Mouse (Mus musculus): Measurements from ENCODE around the gene Sbf1. TPM values are rescaled to one million over a fixed set of nuclear protein-coding genes. Genes with fewer than 3 reads are reported as not detected.

The Sbf1 gene
- polyA plus RNA-seq (2014; fragmentation: Nextera tagmentation; extraction: Ambion mirVana): 51.4 and 52.2 TPM in 2 replicates

GRCm38 (mm10) chr15:89315190-89315731 is at the start of gene Sbf1:
Gene Sbf1 (minus strand): TSS chr15:89315311.
- no peaks in the 10 kb centered on the region for H3K9me3 ChIP-seq (ENCODE audit: control insufficient read depth, low read length)
- 1% methylated on average over 37 of the region's 37 CpGs for WGBS
- DNase-seq (ENCODE audit: low spot score) (peak; percentile 96), ATAC-seq (replicated peaks; ENCODE audit: low FRiP score) (peak; percentile 99)
- H3K9ac ChIP-seq (ENCODE audit: low read depth, low read length): peak within 1 kb of the TSS; percentile 85
- peak within 1 kb of the TSS; percentile 88 for H3K4me2 ChIP-seq
- no peaks in the 10 kb centered on the region for H3K36me3 ChIP-seq (ENCODE audit: control insufficient read depth, insufficient read depth, low read length)
- H3K4me1 ChIP-seq (replicated peaks; ENCODE audit: control insufficient read depth, insufficient read depth, low read length): peaks cover 17% of the 10 kb centered on the region
- H3K4me3 ChIP-seq (ENCODE audit: low read depth, low read length): peak within 1 kb of the TSS; percentile 98
- peak within 1 kb of the TSS; percentile 45 for H3K27ac ChIP-seq (ENCODE audit: low read depth, low read length)
- no peaks in the 10 kb centered on the region for H3K27me3 ChIP-seq (replicated peaks; ENCODE audit: control insufficient read depth, insufficient read depth, low read length)

GRCm38 (mm10) chr15:89363051-89363450 is 47.9 kb upstream of the Sbf1 start:
- Histone ChIP-seq H3K4me2 (no peak overlapping the region), H3K4me3 (ENCODE audit: low read depth, low read length) (no peak overlapping the region), H3K27ac (ENCODE audit: low read depth, low read length) (no peak overlapping the region), H3K9me3 (ENCODE audit: control insufficient read depth, low read length) (no peaks in the 10 kb centered on the region), H3K36me3 (ENCODE audit: control insufficient read depth, insufficient read depth, low read length) (peaks cover 50% of the 10 kb centered on the region), H3K27me3 (replicated peaks; ENCODE audit: control insufficient read depth, insufficient read depth, low read length) (no peaks in the 10 kb centered on the region), H3K4me1 (replicated peaks; ENCODE audit: control insufficient read depth, insufficient read depth, low read length) (peaks cover 6% of the 10 kb centered on the region), H3K9ac (ENCODE audit: low read depth, low read length) (no peak overlapping the region)
- ATAC-seq (replicated peaks; ENCODE audit: low FRiP score): no peak
- DNase-seq (ENCODE audit: low spot score): no peak
- WGBS: 94% methylated on average over 7 of the region's 7 CpGs

- H3K36me3 ChIP-seq (ENCODE audit: control insufficient read depth, insufficient read depth, low read length): peaks cover 25% of the 10 kb centered on the region
- 63% methylated on average over 3 of the region's 3 CpGs for WGBS
- H3K4me1 ChIP-seq (replicated peaks; ENCODE audit: control insufficient read depth, insufficient read depth, low read length): peaks cover 23% of the 10 kb centered on the region
- DNase-seq (ENCODE audit: low spot score) (no peak), ATAC-seq (replicated peaks; ENCODE audit: low FRiP score) (no peak)
- no peaks in the 10 kb centered on the region for H3K27me3 ChIP-seq (replicated peaks; ENCODE audit: control insufficient read depth, insufficient read depth, low read length)
- H3K4me2 ChIP-seq: no peak overlapping the region
- no peak overlapping the region for H3K4me3 ChIP-seq (ENCODE audit: low read depth, low read length)
- no peaks in the 10 kb centered on the region for H3K9me3 ChIP-seq (ENCODE audit: control insufficient read depth, low read length)
- H3K27ac ChIP-seq (ENCODE audit: low read depth, low read length): no peak overlapping the region
- H3K9ac ChIP-seq (ENCODE audit: low read depth, low read length): no peak overlapping the region
Observed at GRCm38 (mm10) chr15:89358784-89359183, 43.7 kb upstream of the Sbf1 start.

- Histone ChIP-seq H3K9me3 (ENCODE audit: control insufficient read depth, low read length) (no peaks in the 10 kb centered on the region), H3K36me3 (ENCODE audit: control insufficient read depth, insufficient read depth, low read length) (peaks cover 34% of the 10 kb centered on the region), H3K9ac (ENCODE audit: low read depth, low read length) (peak overlapping the region; percentile 88), H3K27ac (ENCODE audit: low read depth, low read length) (peak overlapping the region; percentile 86), H3K4me3 (ENCODE audit: low read depth, low read length) (peak overlapping the region; percentile 86), H3K27me3 (replicated peaks; ENCODE audit: control insufficient read depth, insufficient read depth, low read length) (no peaks in the 10 kb centered on the region), H3K4me2 (peak overlapping the region; percentile 67), H3K4me1 (replicated peaks; ENCODE audit: control insufficient read depth, insufficient read depth, low read length) (peaks cover 23% of the 10 kb centered on the region)
- ATAC-seq (replicated peaks; ENCODE audit: low FRiP score) (peak; percentile 80), DNase-seq (ENCODE audit: low spot score) (peak; percentile 90)
- under 1% methylated on average over 15 of the region's 15 CpGs for WGBS
Observed at GRCm38 (mm10) chr15:89356372-89356771, 41.3 kb upstream of the Sbf1 start.

- Histone ChIP-seq H3K9ac (ENCODE audit: low read depth, low read length) (peak within 1 kb of the TSS; percentile 88), H3K36me3 (ENCODE audit: control insufficient read depth, insufficient read depth, low read length) (peaks cover 35% of the 10 kb centered on the region), H3K27ac (ENCODE audit: low read depth, low read length) (peak within 1 kb of the TSS; percentile 86), H3K27me3 (replicated peaks; ENCODE audit: control insufficient read depth, insufficient read depth, low read length) (no peaks in the 10 kb centered on the region), H3K4me2 (peak within 1 kb of the TSS; percentile 88), H3K4me3 (ENCODE audit: low read depth, low read length) (peak within 1 kb of the TSS; percentile 86), H3K9me3 (ENCODE audit: control insufficient read depth, low read length) (no peaks in the 10 kb centered on the region), H3K4me1 (replicated peaks; ENCODE audit: control insufficient read depth, insufficient read depth, low read length) (peaks cover 23% of the 10 kb centered on the region)
- WGBS: under 1% methylated on average over 64 of the region's 64 CpGs
- peak; percentile 87 for ATAC-seq (replicated peaks; ENCODE audit: low FRiP score)
- peak; percentile 98 for DNase-seq (ENCODE audit: low spot score)
Observed at GRCm38 (mm10) chr15:89355241-89356187, 40.4 kb upstream of the Sbf1 start, which contains the start of the genes Lmf2 and Ncaph2. Gene Lmf2 (minus strand): TSS chr15:89355659. Gene Ncaph2 (plus strand): TSS chr15:89355719.

DNA sequence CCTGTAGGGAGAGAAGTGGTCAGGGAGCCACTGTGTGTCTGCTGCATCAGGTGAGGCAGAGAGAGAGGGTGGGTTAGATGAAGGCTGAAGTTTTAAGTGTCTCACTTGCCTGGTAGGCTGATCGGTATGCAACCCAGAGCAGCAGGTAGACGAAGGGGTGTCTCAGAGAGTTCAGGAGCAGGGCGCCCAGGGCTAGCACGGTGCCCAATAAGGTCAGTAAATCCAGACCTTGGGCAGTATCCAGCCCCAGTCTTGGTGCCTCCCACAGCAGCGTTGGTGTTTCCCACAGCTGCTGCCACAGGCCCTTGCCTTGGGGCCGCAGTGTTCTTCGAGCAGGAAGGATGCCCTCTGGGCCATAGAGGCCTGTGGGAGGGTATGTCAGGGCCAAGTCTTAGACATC is 39.3 kb upstream of the Sbf1 start:
- WGBS: 77% methylated on average over 7 of the region's 7 CpGs
- 0 out of 2 replicates have a peak overlapping the region, but pooled peaks have one; percentile 30 for H3K27ac ChIP-seq (ENCODE audit: low read depth, low read length)
- ATAC-seq (replicated peaks; ENCODE audit: low FRiP score): no peak

GRCm38 (mm10) chr15:89353837-89354236 is 38.7 kb upstream of the Sbf1 start:
- Histone ChIP-seq H3K4me2 (peak overlapping the region; percentile 88), H3K27me3 (replicated peaks; ENCODE audit: control insufficient read depth, insufficient read depth, low read length) (no peaks in the 10 kb centered on the region), H3K9me3 (ENCODE audit: control insufficient read depth, low read length) (no peaks in the 10 kb centered on the region), H3K4me3 (ENCODE audit: low read depth, low read length) (peak overlapping the region; percentile 86; the same call in 1 of the 2 replicates), H3K4me1 (replicated peaks; ENCODE audit: control insufficient read depth, insufficient read depth, low read length) (peaks cover 22% of the 10 kb centered on the region), H3K9ac (ENCODE audit: low read depth, low read length) (peak overlapping the region; percentile 88; the same call in 1 of the 2 replicates), H3K36me3 (ENCODE audit: control insufficient read depth, insufficient read depth, low read length) (peaks cover 37% of the 10 kb centered on the region), H3K27ac (ENCODE audit: low read depth, low read length) (no peak overlapping the region)
- DNase-seq (ENCODE audit: low spot score) (no peak), ATAC-seq (replicated peaks; ENCODE audit: low FRiP score) (no peak)
- WGBS: 92% methylated on average over 16 of the region's 16 CpGs

More for the DNA sequence above, 39.3 kb upstream of the Sbf1 start:
- Histone ChIP-seq H3K4me3 (ENCODE audit: low read depth, low read length) (peak overlapping the region; percentile 86), H3K36me3 (ENCODE audit: control insufficient read depth, insufficient read depth, low read length) (peaks cover 37% of the 10 kb centered on the region), H3K4me1 (replicated peaks; ENCODE audit: control insufficient read depth, insufficient read depth, low read length) (peaks cover 23% of the 10 kb centered on the region), H3K9ac (ENCODE audit: low read depth, low read length) (peak overlapping the region; percentile 88), H3K27me3 (replicated peaks; ENCODE audit: control insufficient read depth, insufficient read depth, low read length) (no peaks in the 10 kb centered on the region), H3K4me2 (peak overlapping the region; percentile 88), H3K9me3 (ENCODE audit: control insufficient read depth, low read length) (no peaks in the 10 kb centered on the region)
- DNase-seq (ENCODE audit: low spot score): no peak

DNA sequence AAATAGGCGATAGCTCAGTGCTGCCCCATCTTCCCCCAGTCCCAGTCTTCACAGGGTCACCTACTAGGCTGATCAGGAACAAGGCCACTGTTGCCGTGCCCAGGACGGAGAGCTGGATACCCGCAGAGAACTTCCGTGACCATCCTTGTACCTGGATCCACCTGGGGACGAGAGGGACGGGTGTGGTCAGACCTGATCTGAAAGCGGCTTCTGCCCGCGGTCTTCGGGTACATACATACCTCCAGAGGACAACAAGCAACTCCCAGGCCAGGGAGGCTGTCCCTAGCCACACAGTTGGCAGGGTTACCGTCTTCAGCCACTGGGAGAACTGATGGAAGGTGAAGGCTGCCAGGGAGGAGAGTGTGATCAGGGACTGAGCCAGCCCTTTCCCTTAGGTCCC is 37.7 kb upstream of the Sbf1 start:
- H3K27me3 ChIP-seq (replicated peaks; ENCODE audit: control insufficient read depth, insufficient read depth, low read length): no peaks in the 10 kb centered on the region
- no peak overlapping the region for H3K27ac ChIP-seq (ENCODE audit: low read depth, low read length)
- peaks cover 39% of the 10 kb centered on the region for H3K36me3 ChIP-seq (ENCODE audit: control insufficient read depth, insufficient read depth, low read length)
- DNase-seq (ENCODE audit: low spot score) (no peak), ATAC-seq (replicated peaks; ENCODE audit: low FRiP score) (no peak)
- H3K4me2 ChIP-seq: no peak overlapping the region
- 94% methylated on average over 12 of the region's 12 CpGs for WGBS
- H3K4me3 ChIP-seq (ENCODE audit: low read depth, low read length): no peak overlapping the region
- H3K4me1 ChIP-seq (replicated peaks; ENCODE audit: control insufficient read depth, insufficient read depth, low read length): peaks cover 15% of the 10 kb centered on the region
- no peaks in the 10 kb centered on the region for H3K9me3 ChIP-seq (ENCODE audit: control insufficient read depth, low read length)
- no peak overlapping the region for H3K9ac ChIP-seq (ENCODE audit: low read depth, low read length)

Data from liver, embryonic 11.5 days (tissue).